Mouse (Mus musculus): Measurements from ENCODE around the gene Ctf1.

DNA sequence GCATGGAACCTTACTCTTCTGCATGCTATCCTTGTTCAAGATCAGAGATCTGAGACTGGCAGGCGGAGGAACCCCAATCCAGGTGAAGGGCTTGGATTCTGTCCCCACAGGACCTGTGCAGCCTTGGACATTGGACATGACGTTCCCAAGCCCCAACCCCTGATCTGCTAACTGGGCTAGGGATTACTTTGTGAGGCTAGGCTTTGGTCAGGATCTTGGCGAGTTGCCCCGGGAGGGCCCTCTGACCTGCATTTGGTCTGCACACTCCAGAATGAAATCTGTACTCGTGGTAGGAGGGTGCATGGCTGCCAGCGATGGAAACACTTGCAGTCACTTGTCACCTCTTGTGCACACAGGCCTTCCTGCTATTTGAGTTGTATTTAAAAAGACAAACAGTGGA lies 49.6 kb upstream of the Ctf1 start:
- TF ChIP-seq CTCF (IDR thresholded peaks at IDR 0.05; ENCODE audit: control insufficient read depth, insufficient read depth, low read length) (no peak), POLR2A (IDR thresholded peaks at IDR 0.05; ENCODE audit: borderline replicate concordance, control insufficient read depth, low read depth, low read length) (no peak)

All from bone marrow, adult 2 months (tissue).